Mouse (Mus musculus) hindbrain, embryonic 10.5 days (tissue): ENCODE measurements at regions not wholly inside any gene's neighbourhood (a gene's known extent, or its start where the extent isn't known, plus 50 kb on each side); places are given as distances from the start of the nearest gene placed in this dataset.
A peak's percentile ranks its signal among the peaks of the same experiment; 100 is the strongest.

Experiments
- DNase-seq: peaks from one replicate; pipeline ENCODE4 v3.0.0-alpha.2; 2017; ENCODE audit warnings: low spot score
- H3K27ac ChIP-seq: fragments of 300-500 bp; sonication (generic); 2 replicates; pipeline ENCODE4 v1.5.1; 2016; ENCODE audit warnings: mild to moderate bottlenecking, moderate library complexity
- H3K27me3 ChIP-seq: fragments of 300-500 bp; sonication (generic); 2 replicates; pipeline ENCODE4 v1.6.1; 2016; ENCODE audit warnings: mild to moderate bottlenecking; ENCODE audit not compliant: poor library complexity, insufficient read depth, severe bottlenecking
- H3K36me3 ChIP-seq: fragments of 300-500 bp; sonication (generic); 2 replicates; pipeline ENCODE4 v1.6.1; 2016; ENCODE audit warnings: mild to moderate bottlenecking, moderate library complexity
- H3K4me1 ChIP-seq: fragments of 300-500 bp; sonication (generic); replicated peaks from 2 replicates; pipeline ENCODE4 v1.6.1; 2016; ENCODE audit warnings: mild to moderate bottlenecking
- H3K4me3 ChIP-seq: fragments of 300-500 bp; sonication (generic); 2 replicates; pipeline ENCODE4 v1.5.1; 2016; ENCODE audit warnings: mild to moderate bottlenecking, moderate library complexity
- H3K9me3 ChIP-seq: fragments of 300-500 bp; sonication (generic); 2 replicates; pipeline ENCODE4 v1.6.1; 2016; ENCODE audit warnings: mild to moderate bottlenecking, moderate library complexity
- WGBS: fragments of 180-500 bp; shearing (Covaris S2); methylation state at CpG from one replicate; pipeline ENCODE4 v1.1.7; 2016; 5-methylcytosine and 5-hydroxymethylcytosine counted together

- Histone ChIP-seq H3K4me1 (peaks cover 45% of the 10 kb centered on the region), H3K9me3 (no peaks in the 10 kb centered on the region), H3K27me3 (peaks cover 56% of the 10 kb centered on the region), H3K27ac (peak overlapping the region; percentile 99), H3K36me3 (peaks cover 9% of the 10 kb centered on the region), H3K4me3 (peak overlapping the region; percentile 72)
- under 1% methylated on average over 14 of the region's 14 CpGs for WGBS
- DNase-seq, result peak; percentile 51
These were observed 157.9 kb upstream of the Cypt12 start for GRCm38 (mm10) chr3:17790331-17790730.

- Histone ChIP-seq H3K9me3 (no peaks in the 10 kb centered on the region), H3K4me1 (peaks cover 50% of the 10 kb centered on the region), H3K36me3 (peaks cover 14% of the 10 kb centered on the region), H3K27me3 (peaks cover 61% of the 10 kb centered on the region), H3K27ac (peak overlapping the region; percentile 99), H3K4me3 (peak overlapping the region; percentile 72)
- 2% methylated on average over 12 of the region's 12 CpGs for WGBS
- DNase-seq, result peak; percentile 43
These were observed 157.4 kb upstream of the Cypt12 start for GRCm38 (mm10) chr3:17790816-17791215.

GRCm38 (mm10) chr3:17791381-17792320 is 156.6 kb upstream of the Cypt12 start:
- H3K9me3 ChIP-seq, result no peaks in the 10 kb centered on the region
- 12% methylated on average over 8 of the region's 8 CpGs for WGBS
- H3K27ac ChIP-seq, result peak overlapping the region; percentile 99
- peaks cover 50% of the 10 kb centered on the region for H3K4me1 ChIP-seq
- H3K4me3 ChIP-seq, result peak overlapping the region; percentile 72
- DNase-seq, result no peak
- H3K27me3 ChIP-seq, result peaks cover 61% of the 10 kb centered on the region
- peaks cover 21% of the 10 kb centered on the region for H3K36me3 ChIP-seq

- H3K4me1 ChIP-seq, result peaks cover 47% of the 10 kb centered on the region
- peak overlapping the region; percentile 99 for H3K27ac ChIP-seq
- H3K27me3 ChIP-seq, result peaks cover 60% of the 10 kb centered on the region
- WGBS, result 25% methylated on average over 2 of the region's 2 CpGs
- no peak for DNase-seq
- H3K36me3 ChIP-seq, result peaks cover 25% of the 10 kb centered on the region
- no peaks in the 10 kb centered on the region for H3K9me3 ChIP-seq
- H3K4me3 ChIP-seq, result peak overlapping the region; percentile 72
These were observed 155.6 kb upstream of the Cypt12 start for GRCm38 (mm10) chr3:17792537-17793039.

GRCm38 (mm10) chr3:17793646-17794250 is 154.5 kb upstream of the Cypt12 start:
- Histone ChIP-seq H3K4me1 (peaks cover 36% of the 10 kb centered on the region), H3K36me3 (peaks cover 25% of the 10 kb centered on the region), H3K27me3 (peaks cover 51% of the 10 kb centered on the region), H3K4me3 (peak overlapping the region; percentile 72), H3K9me3 (no peaks in the 10 kb centered on the region), H3K27ac (peak overlapping the region; percentile 99)
- 0% methylated on average over 24 of the region's 24 CpGs for WGBS
- peak; percentile 85 for DNase-seq

- under 1% methylated on average over 46 of the region's 46 CpGs for WGBS
- H3K27me3 ChIP-seq, result peaks cover 49% of the 10 kb centered on the region
- DNase-seq, result peak; percentile 73
These were observed 153.8 kb upstream of the Cypt12 start for GRCm38 (mm10) chr3:17794251-17795061.

GRCm38 (mm10) chr3:17795271-17796260 is 152.6 kb upstream of the Cypt12 start:
- Histone ChIP-seq H3K27me3 (peaks cover 43% of the 10 kb centered on the region), H3K36me3 (peaks cover 28% of the 10 kb centered on the region), H3K9me3 (no peaks in the 10 kb centered on the region), H3K27ac (peak overlapping the region; percentile 99), H3K4me1 (peaks cover 33% of the 10 kb centered on the region), H3K4me3 (peak overlapping the region; percentile 72)
- DNase-seq, result peak; percentile 38
- 9% methylated on average over 24 of the region's 24 CpGs for whole genome bisulfite sequencing

More at GRCm38 (mm10) chr3:17794251-17795061, 153.8 kb upstream of the Cypt12 start:
- Histone ChIP-seq H3K4me1 (peaks cover 33% of the 10 kb centered on the region), H3K27ac (peak overlapping the region; percentile 99), H3K4me3 (peak overlapping the region; percentile 72), H3K9me3 (no peaks in the 10 kb centered on the region), H3K36me3 (peaks cover 25% of the 10 kb centered on the region)

- H3K36me3 ChIP-seq, result peaks cover 28% of the 10 kb centered on the region
- DNase-seq, result no peak
- H3K27ac ChIP-seq, result peak overlapping the region; percentile 99
- H3K4me3 ChIP-seq, result peak overlapping the region; percentile 72
- WGBS, result 18% methylated on average over 3 of the region's 3 CpGs
- H3K4me1 ChIP-seq, result peaks cover 33% of the 10 kb centered on the region
- H3K27me3 ChIP-seq, result peaks cover 39% of the 10 kb centered on the region
- H3K9me3 ChIP-seq, result no peaks in the 10 kb centered on the region
These were observed 151.4 kb upstream of the Cypt12 start for GRCm38 (mm10) chr3:17796766-17797165.

- Histone ChIP-seq H3K4me3 (peak overlapping the region; percentile 22), H3K9me3 (no peaks in the 10 kb centered on the region), H3K4me1 (peaks cover 33% of the 10 kb centered on the region), H3K27me3 (peaks cover 33% of the 10 kb centered on the region), H3K36me3 (peaks cover 28% of the 10 kb centered on the region), H3K27ac (no peak overlapping the region)
- 6% methylated on average over 12 of the region's 12 CpGs for WGBS
- DNase-seq, result peak; percentile 81
These were observed 149.8 kb upstream of the Cypt12 start for GRCm38 (mm10) chr3:17798399-17798798.

- Histone ChIP-seq H3K4me3 (no peak overlapping the region), H3K27me3 (peaks cover 25% of the 10 kb centered on the region), H3K36me3 (peaks cover 28% of the 10 kb centered on the region), H3K27ac (no peak overlapping the region), H3K9me3 (no peaks in the 10 kb centered on the region), H3K4me1 (peaks cover 28% of the 10 kb centered on the region)
- WGBS, result 69% methylated on average over 6 of the region's 6 CpGs
- DNase-seq, result no peak
These were observed 149.1 kb upstream of the Cypt12 start for GRCm38 (mm10) chr3:17799120-17799519.

- DNase-seq, result no peak
- Histone ChIP-seq H3K36me3 (peaks cover 15% of the 10 kb centered on the region), H3K4me3 (no peak overlapping the region), H3K9me3 (no peaks in the 10 kb centered on the region), H3K27me3 (peaks cover 11% of the 10 kb centered on the region), H3K4me1 (peaks cover 13% of the 10 kb centered on the region), H3K27ac (no peak overlapping the region)
- WGBS, result 82% methylated on average over 2 of the region's 2 CpGs
These were observed 147.4 kb upstream of the Cypt12 start for GRCm38 (mm10) chr3:17800810-17801209.
